29 mouse cellular contexts compared by ENCODE assay signal in genomic region chr5:117820445-117820844, GRCm38 (mm10). TPM values are rescaled to one million over a fixed set of nuclear protein-coding genes. Genes with fewer than 3 reads are reported as not detected.
DNase-seq lines count a peak whose midpoint lies in the region; ATAC-seq and TF ChIP-seq lines count a peak whose summit lies in the region.
"Had no signal": no experiment of that assay in that cellular context is flagged by ENCODE, and none has a peak within 500 bp of the region (broad histone marks: within the 10 kb centered on the region; RNA-seq: fewer than 3 reads in every experiment).

No protein-coding gene starts in this region.

- no peak for ATAC-seq in hindbrain, embryonic 16.5 days
- peak; percentile 83 for ATAC-seq in kidney, embryonic 16.5 days (ENCODE audit: low FRiP score, low TSS enrichment)
- ATAC-seq: forebrain, embryonic 15.5 days; Patski had no signal

- DNase-seq in adrenal gland, postnatal 14 days = peak; percentile 43
- DNase-seq in adrenal gland, postnatal 36 days = no peak
- DNase-seq in hindbrain, embryonic 10.5 days (ENCODE audit: low spot score) = no peak
- no peak for DNase-seq in kidney, postnatal 25 days
- DNase-seq in Muller cell, postnatal 12 days (ENCODE audit: inconsistent ontology term) = no peak
- DNase-seq: adrenal gland, postnatal 10 days; cerebellum, adult 11-12 months; cerebellum, adult 8-10 months; cerebellum, postnatal 10 days; cerebellum, postnatal 36 days; embryo, embryonic 11 days; gastrocnemius, postnatal 25 days; heart, adult 2 months; heart, postnatal 14 days; heart, postnatal 4 days had no signal

- H3K9ac ChIP-seq in hindbrain, embryonic 16.5 days (ENCODE audit: low read depth, low read length) = no peak overlapping the region
- H3K9ac ChIP-seq in kidney, embryonic 16.5 days (replicated peaks; ENCODE audit: low read length) = no peak overlapping the region
- H3K9ac ChIP-seq: embryonic facial prominence, embryonic 13.5 days; forebrain, embryonic 12.5 days; forebrain, embryonic 15.5 days; heart, embryonic 13.5 days; hindbrain, embryonic 12.5 days; hindbrain, embryonic 15.5 days had no signal

- 0 out of 2 replicates have a peak, but pooled peaks have one; percentile 17 for TF ChIP-seq POLR2A in olfactory bulb, adult 2 months (IDR thresholded peaks at IDR 0.05; ENCODE audit: insufficient read depth, low read depth, low read length)

- no peak for TF ChIP-seq CTCF in olfactory bulb, adult 2 months (IDR thresholded peaks at IDR 0.05; ENCODE audit: insufficient read depth, low read depth, low read length)

- no peak overlapping the region for H3K4me2 ChIP-seq in hindbrain, embryonic 16.5 days (ENCODE audit: low read length)
- H3K4me2 ChIP-seq in kidney, embryonic 16.5 days (replicated peaks; ENCODE audit: low read depth, low read length) = no peak overlapping the region
- H3K4me2 ChIP-seq: embryonic facial prominence, embryonic 13.5 days; forebrain, embryonic 12.5 days; forebrain, embryonic 15.5 days; heart, embryonic 13.5 days; hindbrain, embryonic 12.5 days; hindbrain, embryonic 15.5 days had no signal

- no peaks in the 10 kb centered on the region for H3K9me3 ChIP-seq in hindbrain, embryonic 10.5 days
- no peaks in the 10 kb centered on the region for H3K9me3 ChIP-seq in hindbrain, embryonic 16.5 days (ENCODE audit: control insufficient read depth, low read length)
- H3K9me3 ChIP-seq in kidney, embryonic 16.5 days (ENCODE audit: low read length) = no peaks in the 10 kb centered on the region
- H3K9me3 ChIP-seq: embryonic facial prominence, embryonic 13.5 days; forebrain, embryonic 12.5 days; forebrain, embryonic 15.5 days; heart, embryonic 10.5 days; heart, embryonic 13.5 days; hindbrain, embryonic 12.5 days; hindbrain, embryonic 15.5 days had no signal

- no peaks in the 10 kb centered on the region for H3K36me3 ChIP-seq in hindbrain, embryonic 10.5 days
- no peaks in the 10 kb centered on the region for H3K36me3 ChIP-seq in hindbrain, embryonic 16.5 days (ENCODE audit: control insufficient read depth, insufficient read depth, low read length)
- H3K36me3 ChIP-seq in kidney, embryonic 16.5 days (ENCODE audit: insufficient read depth, low read length) = no peaks in the 10 kb centered on the region
- H3K36me3 ChIP-seq: embryonic facial prominence, embryonic 10.5 days; embryonic facial prominence, embryonic 13.5 days; forebrain, embryonic 12.5 days; forebrain, embryonic 15.5 days; heart, embryonic 10.5 days; heart, embryonic 13.5 days; hindbrain, embryonic 12.5 days; hindbrain, embryonic 15.5 days had no signal

- H3K27me3 ChIP-seq in hindbrain, embryonic 10.5 days (ENCODE audit: insufficient read depth, poor library complexity, severe bottlenecking) = no peaks in the 10 kb centered on the region
- no peaks in the 10 kb centered on the region for H3K27me3 ChIP-seq in hindbrain, embryonic 16.5 days (replicated peaks; ENCODE audit: control insufficient read depth, insufficient read depth, low read length)
- H3K27me3 ChIP-seq in kidney, embryonic 16.5 days (ENCODE audit: insufficient read depth, low read length) = no peaks in the 10 kb centered on the region
- H3K27me3 ChIP-seq: embryonic facial prominence, embryonic 13.5 days; forebrain, embryonic 15.5 days; hindbrain, embryonic 12.5 days; hindbrain, embryonic 15.5 days had no signal

- peaks cover 19% of the 10 kb centered on the region for H3K4me1 ChIP-seq in hindbrain, embryonic 10.5 days (replicated peaks)
- no peaks in the 10 kb centered on the region for H3K4me1 ChIP-seq in hindbrain, embryonic 16.5 days (ENCODE audit: control insufficient read depth, insufficient read depth, low read depth, low read length)
- peaks cover 23% of the 10 kb centered on the region for H3K4me1 ChIP-seq in kidney, embryonic 16.5 days (ENCODE audit: insufficient read depth, low read length)
- 0 out of 2 replicates have a peak, but pooled peaks cover 2% of the 10 kb centered on the region for H3K4me1 ChIP-seq in olfactory bulb, adult 2 months (ENCODE audit: control insufficient read depth, insufficient read depth, low read length)
- H3K4me1 ChIP-seq: embryonic facial prominence, embryonic 13.5 days; heart, embryonic 13.5 days; hindbrain, embryonic 15.5 days had no signal

- no peak overlapping the region for H3K4me3 ChIP-seq in hindbrain, embryonic 10.5 days
- no peak overlapping the region for H3K4me3 ChIP-seq in hindbrain, embryonic 16.5 days (ENCODE audit: low read length)
- no peak overlapping the region for H3K4me3 ChIP-seq in kidney, embryonic 16.5 days (ENCODE audit: low read length)
- no peak overlapping the region for H3K4me3 ChIP-seq in olfactory bulb, adult 2 months (ENCODE audit: insufficient read depth, low read depth, low read length)
- H3K4me3 ChIP-seq: embryonic facial prominence, embryonic 10.5 days; embryonic facial prominence, embryonic 13.5 days; erythroblast, embryonic 14.5 days; forebrain, embryonic 12.5 days; forebrain, embryonic 15.5 days; heart, adult 2 months; heart, embryonic 10.5 days; heart, embryonic 13.5 days; hindbrain, embryonic 12.5 days; hindbrain, embryonic 15.5 days had no signal

- H3K27ac ChIP-seq in hindbrain, embryonic 10.5 days = peak overlapping the region; percentile 17; the same call in 1 of the 2 replicates
- H3K27ac ChIP-seq in hindbrain, embryonic 16.5 days (ENCODE audit: low read depth, low read length) = no peak overlapping the region
- H3K27ac ChIP-seq in kidney, embryonic 16.5 days (ENCODE audit: low read length) = peak overlapping the region; percentile 64; the same call in 1 of the 2 replicates
- no peak overlapping the region for H3K27ac ChIP-seq in olfactory bulb, adult 2 months (ENCODE audit: insufficient read depth, low read depth, low read length)
- H3K27ac ChIP-seq: embryonic facial prominence, embryonic 10.5 days; embryonic facial prominence, embryonic 13.5 days; forebrain, embryonic 12.5 days; forebrain, embryonic 15.5 days; heart, adult 2 months; heart, embryonic 10.5 days; heart, embryonic 13.5 days; hindbrain, embryonic 12.5 days; hindbrain, embryonic 15.5 days had no signal

- 67% methylated on average over 7 of the region's 7 CpGs for WGBS in hindbrain, embryonic 10.5 days
- 78% methylated on average over 7 of the region's 7 CpGs for WGBS in hindbrain, embryonic 16.5 days
- 28% methylated on average over 7 of the region's 7 CpGs for WGBS in kidney, embryonic 16.5 days
- 92% methylated on average over 7 of the region's 7 CpGs for WGBS in olfactory bulb, adult 2 months

RNA-seq across cellular contexts. Expression of gene Nos1, which starts 39.6 kb away (rescaled TPM):
- 0.30 and 0.53 TPM in 2 replicates for total RNA-seq in adrenal gland, postnatal 14 days (2021)
- under 1 TPM; 0.43 to 0.63 TPM for total RNA-seq in adrenal gland, postnatal 36 days (2021)
- 0.33 and 0.45 TPM in 2 replicates for polyA plus RNA-seq in hindbrain, embryonic 10.5 days (2016; fragmentation: Nextera tagmentation; extraction: Ambion mirVana)
- 2.8 and 3.1 TPM in 2 replicates for polyA plus RNA-seq in hindbrain, embryonic 16.5 days (2015; fragmentation: Nextera tagmentation; extraction: Ambion mirVana)
- 1.0 and 1.1 TPM in 2 replicates for polyA plus RNA-seq in kidney, embryonic 16.5 days (2015; fragmentation: Nextera tagmentation; extraction: Ambion mirVana)
- not detected in 2 replicates for polyA plus RNA-seq in olfactory bulb, adult 2 months (2012; ENCODE audit: insufficient read depth, insufficient read length, low replicate concordance, missing spikeins)
- total RNA-seq: granulocyte monocyte progenitor cell, adult 5-6 weeks had no signal
- polyA plus RNA-seq: erythroblast, embryonic 14.5 days had no signal

Comparison
In these comparisons a context has a peak if more than half of its experiments do, and no peak if none do; other contexts are left out.
1. H3K27ac ChIP-seq: peak in hindbrain, embryonic 10.5 days (single experiment) and kidney, embryonic 16.5 days (single experiment); none in hindbrain, embryonic 16.5 days (single experiment) and olfactory bulb, adult 2 months (single experiment).